Mouse (Mus musculus) urinary bladder, postnatal 10 days (tissue): ENCODE results near the gene Ephb2.

Experiments
- DNase-seq: peaks from one replicate; pipeline ENCODE4 v3.0.0; 2022; ENCODE audit warnings: low spot score

The Ephb2 gene

GRCm38 (mm10) chr4:136761713-136762380, 73.9 kb downstream of the Ephb2 start:
- DNase-seq = no peak

GRCm38 (mm10) chr4:136760882-136761281, 74.9 kb downstream of the Ephb2 start:
- no peak for DNase-seq

GRCm38 (mm10) chr4:136757096-136757495, 78.7 kb downstream of the Ephb2 start:
- no peak for DNase-seq

- no peak for DNase-seq
Measured at GRCm38 (mm10) chr4:136756486-136756885, 79.3 kb downstream of the Ephb2 start.

GRCm38 (mm10) chr4:136755364-136755811, 80.4 kb downstream of the Ephb2 start:
- no peak for DNase-seq

GRCm38 (mm10) chr4:136754256-136754655, 81.5 kb downstream of the Ephb2 start:
- DNase-seq = no peak

GRCm38 (mm10) chr4:136751355-136752020, 84.3 kb downstream of the Ephb2 start:
- no peak for DNase-seq

GRCm38 (mm10) chr4:136750578-136751338, 85.0 kb downstream of the Ephb2 start:
- no peak for DNase-seq

- no peak for DNase-seq
Measured at GRCm38 (mm10) chr4:136749851-136750577, 85.8 kb downstream of the Ephb2 start.

GRCm38 (mm10) chr4:136749431-136749830, 86.4 kb downstream of the Ephb2 start:
- DNase-seq = no peak

- DNase-seq = no peak
Measured at GRCm38 (mm10) chr4:136748842-136749392, 86.9 kb downstream of the Ephb2 start.

GRCm38 (mm10) chr4:136746516-136746915, 89.3 kb downstream of the Ephb2 start:
- DNase-seq = no peak

GRCm38 (mm10) chr4:136742677-136743076, 93.1 kb downstream of the Ephb2 start:
- DNase-seq = no peak

GRCm38 (mm10) chr4:136741840-136742239, 93.9 kb downstream of the Ephb2 start:
- no peak for DNase-seq

- DNase-seq = no peak
Measured at GRCm38 (mm10) chr4:136740963-136741362, 94.8 kb downstream of the Ephb2 start.

GRCm38 (mm10) chr4:136739189-136739588, 96.6 kb downstream of the Ephb2 start:
- DNase-seq = no peak

GRCm38 (mm10) chr4:136738291-136738690, 97.5 kb downstream of the Ephb2 start:
- no peak for DNase-seq

GRCm38 (mm10) chr4:136735856-136736255, 99.9 kb downstream of the Ephb2 start:
- no peak for DNase-seq

GRCm38 (mm10) chr4:136734210-136734803, 101.5 kb downstream of the Ephb2 start:
- no peak for DNase-seq

GRCm38 (mm10) chr4:136733217-136733865, 102.4 kb downstream of the Ephb2 start:
- DNase-seq = no peak

GRCm38 (mm10) chr4:136732536-136733121, 103.2 kb downstream of the Ephb2 start:
- no peak for DNase-seq
